Mouse (Mus musculus): ENCODE data around the gene Thra. TPM values are rescaled to one million over a fixed set of nuclear protein-coding genes. Genes with fewer than 3 reads are reported as not detected.
"Not testable (repeated sequence)": the region's sequence is repeated elsewhere in the genome, so short reads cannot be mapped to it uniquely, and the experiment has no call there.

Gene Thra
- polyA plus RNA-seq, 2 experiments, result 55.9 to 157 TPM

DNA sequence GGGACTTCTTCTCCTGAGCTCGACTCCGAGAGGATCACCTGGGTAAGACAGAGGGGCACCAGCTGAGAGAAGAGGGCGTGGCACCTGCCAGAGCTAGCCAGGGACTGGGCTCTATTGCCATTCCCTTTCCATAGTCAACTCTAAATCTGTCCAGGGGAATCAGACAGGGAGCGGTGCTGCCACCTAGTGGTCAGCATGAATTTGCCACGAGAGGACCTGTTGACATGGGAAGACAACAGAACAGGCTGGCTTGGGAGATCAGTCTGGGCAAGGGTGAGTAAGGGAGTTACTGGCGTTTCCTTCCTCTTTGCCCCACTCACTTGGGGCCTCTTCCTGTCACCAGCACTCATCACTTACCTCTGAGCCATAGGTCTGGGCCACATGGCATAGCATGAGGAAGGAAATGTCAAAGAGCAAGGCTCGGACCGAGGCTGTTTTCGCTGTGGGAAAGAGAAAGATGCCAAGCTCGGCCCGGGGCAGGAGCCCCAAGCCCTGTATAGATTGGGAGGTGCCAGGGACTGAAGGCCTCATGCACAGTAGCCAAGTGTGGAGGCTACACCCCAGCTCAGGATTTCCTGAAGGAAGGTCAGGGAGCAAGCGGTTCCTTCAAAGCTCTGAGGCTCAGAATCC lies 29.9 kb upstream of the Thra start:
- H3K27me3 ChIP-seq (ENCODE audit: control insufficient read depth, insufficient read depth, low read length), result no peaks in the 10 kb centered on the region
- H3K9me3 ChIP-seq (ENCODE audit: control insufficient read depth, low read length), result no peaks in the 10 kb centered on the region
- H3K27ac ChIP-seq (replicated peaks; ENCODE audit: low read depth, low read length), result no peak overlapping the region
- DNase-seq (ENCODE audit: low spot score) (peak; percentile 80), ATAC-seq (ENCODE audit: low FRiP score, low read depth) (peak; percentile 31; the same call in 1 of the 2 replicates)
- no peak overlapping the region for H3K4me3 ChIP-seq (replicated peaks; ENCODE audit: low read length)
- H3K4me2 ChIP-seq (replicated peaks; ENCODE audit: low read depth, low read length, severe bottlenecking), result no peak overlapping the region
- no peak overlapping the region for H3K9ac ChIP-seq (ENCODE audit: low read depth, low read length, severe bottlenecking)
- 50% methylated on average over 12 of the region's 12 CpGs for WGBS
- TF ChIP-seq POLR2A (IDR thresholded peaks at IDR 0.05; ENCODE audit: borderline replicate concordance, extremely low read depth, insufficient read depth, insufficient read length), result no peak
- peaks cover 9% of the 10 kb centered on the region; the same call in 1 of the 2 replicates for H3K4me1 ChIP-seq (ENCODE audit: control insufficient read depth, insufficient read depth, low read length)
- H3K36me3 ChIP-seq (ENCODE audit: control insufficient read depth, insufficient read depth, low read length), result peaks cover 84% of the 10 kb centered on the region

- H3K4me1 ChIP-seq (ENCODE audit: control insufficient read depth, insufficient read depth, low read length), result peaks cover 9% of the 10 kb centered on the region; the same call in 1 of the 2 replicates
- WGBS, result 81% methylated on average over 4 of the region's 4 CpGs
- H3K27ac ChIP-seq (replicated peaks; ENCODE audit: low read depth, low read length), result no peak overlapping the region
These were observed 29.4 kb upstream of the Thra start for GRCm38 (mm10) chr11:98711046-98711434.

DNA sequence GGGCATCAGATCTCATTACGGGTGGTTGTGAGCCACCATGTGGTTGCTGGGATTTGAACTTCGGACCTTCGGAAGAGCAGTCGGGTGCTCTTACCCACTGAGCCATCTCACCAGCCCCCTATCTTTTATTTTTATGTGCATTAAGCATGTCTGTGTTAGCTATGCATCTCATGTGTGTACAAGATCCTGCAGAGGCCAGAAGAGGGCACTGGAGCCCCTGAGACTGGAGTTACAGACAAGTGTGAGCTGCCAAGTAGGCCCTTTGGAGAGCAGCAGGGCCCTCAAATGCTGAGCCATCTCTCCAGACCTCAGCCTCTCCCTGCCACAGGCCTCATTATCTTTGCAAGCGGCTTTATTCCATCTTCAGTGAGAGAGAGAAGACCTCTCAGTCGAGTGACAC lies 28.4 kb upstream of the Thra start:
- not testable (repeated sequence) for ATAC-seq (ENCODE audit: low FRiP score, low read depth); H3K27me3 ChIP-seq (ENCODE audit: control insufficient read depth, insufficient read depth, low read length); H3K4me2 ChIP-seq (replicated peaks; ENCODE audit: low read depth, low read length, severe bottlenecking); H3K9me3 ChIP-seq (ENCODE audit: control insufficient read depth, low read length); H3K9ac ChIP-seq (ENCODE audit: low read depth, low read length, severe bottlenecking); H3K4me3 ChIP-seq (replicated peaks; ENCODE audit: low read length); DNase-seq (ENCODE audit: low spot score); H3K27ac ChIP-seq (replicated peaks; ENCODE audit: low read depth, low read length); H3K4me1 ChIP-seq (ENCODE audit: control insufficient read depth, insufficient read depth, low read length)
- 80% methylated on average over 6 of the region's 6 CpGs for WGBS
- peaks cover 84% of the 10 kb centered on the region for H3K36me3 ChIP-seq (ENCODE audit: control insufficient read depth, insufficient read depth, low read length)

More at GRCm38 (mm10) chr11:98711046-98711434, 29.4 kb upstream of the Thra start:
- Histone ChIP-seq H3K9me3 (ENCODE audit: control insufficient read depth, low read length) (no peaks in the 10 kb centered on the region), H3K27me3 (ENCODE audit: control insufficient read depth, insufficient read depth, low read length) (no peaks in the 10 kb centered on the region), H3K9ac (ENCODE audit: low read depth, low read length, severe bottlenecking) (no peak overlapping the region), H3K36me3 (ENCODE audit: control insufficient read depth, insufficient read depth, low read length) (peaks cover 84% of the 10 kb centered on the region), H3K4me2 (replicated peaks; ENCODE audit: low read depth, low read length, severe bottlenecking) (no peak overlapping the region), H3K4me3 (replicated peaks; ENCODE audit: low read length) (no peak overlapping the region)
- DNase-seq (ENCODE audit: low spot score) (no peak), ATAC-seq (ENCODE audit: low FRiP score, low read depth) (no peak)
- TF ChIP-seq POLR2A (IDR thresholded peaks at IDR 0.05; ENCODE audit: borderline replicate concordance, extremely low read depth, insufficient read depth, insufficient read length), result no peak

GRCm38 (mm10) chr11:98713703-98714102 lies 26.7 kb upstream of the Thra start:
- peaks cover 79% of the 10 kb centered on the region for H3K36me3 ChIP-seq (ENCODE audit: control insufficient read depth, insufficient read depth, low read length)
- no peak overlapping the region for H3K9ac ChIP-seq (ENCODE audit: low read depth, low read length, severe bottlenecking)
- no peak overlapping the region for H3K27ac ChIP-seq (replicated peaks; ENCODE audit: low read depth, low read length)
- H3K27me3 ChIP-seq (ENCODE audit: control insufficient read depth, insufficient read depth, low read length), result no peaks in the 10 kb centered on the region
- H3K4me2 ChIP-seq (replicated peaks; ENCODE audit: low read depth, low read length, severe bottlenecking), result no peak overlapping the region
- 0 out of 2 replicates have a peak, but pooled peaks cover 3% of the 10 kb centered on the region for H3K4me1 ChIP-seq (ENCODE audit: control insufficient read depth, insufficient read depth, low read length)
- TF ChIP-seq POLR2A (IDR thresholded peaks at IDR 0.05; ENCODE audit: borderline replicate concordance, extremely low read depth, insufficient read depth, insufficient read length), result no peak
- WGBS, result 84% methylated on average over 12 of the region's 12 CpGs
- H3K9me3 ChIP-seq (ENCODE audit: control insufficient read depth, low read length), result no peaks in the 10 kb centered on the region
- DNase-seq (ENCODE audit: low spot score) (no peak), ATAC-seq (ENCODE audit: low FRiP score, low read depth) (no peak)
- H3K4me3 ChIP-seq (replicated peaks; ENCODE audit: low read length), result no peak overlapping the region

GRCm38 (mm10) chr11:98715946-98716345 lies 24.5 kb upstream of the Thra start:
- no peak overlapping the region for H3K27ac ChIP-seq (replicated peaks; ENCODE audit: low read depth, low read length)
- no peak overlapping the region for H3K9ac ChIP-seq (ENCODE audit: low read depth, low read length, severe bottlenecking)
- DNase-seq (ENCODE audit: low spot score), result no peak
- 93% methylated on average over 9 of the region's 9 CpGs for WGBS
- no peak overlapping the region for H3K4me2 ChIP-seq (replicated peaks; ENCODE audit: low read depth, low read length, severe bottlenecking)
- no peak for ATAC-seq (ENCODE audit: low FRiP score, low read depth)
- no peaks in the 10 kb centered on the region for H3K9me3 ChIP-seq (ENCODE audit: control insufficient read depth, low read length)
- H3K36me3 ChIP-seq (ENCODE audit: control insufficient read depth, insufficient read depth, low read length), result peaks cover 65% of the 10 kb centered on the region
- H3K27me3 ChIP-seq (ENCODE audit: control insufficient read depth, insufficient read depth, low read length), result no peaks in the 10 kb centered on the region
- no peak overlapping the region for H3K4me3 ChIP-seq (replicated peaks; ENCODE audit: low read length)
- no peak for TF ChIP-seq POLR2A (IDR thresholded peaks at IDR 0.05; ENCODE audit: borderline replicate concordance, extremely low read depth, insufficient read depth, insufficient read length)
- H3K4me1 ChIP-seq (ENCODE audit: control insufficient read depth, insufficient read depth, low read length), result 0 out of 2 replicates have a peak, but pooled peaks cover 3% of the 10 kb centered on the region

Measured in limb, embryonic 14.5 days (tissue).